Mouse (Mus musculus): ENCODE measurements around the gene Akr1c18.

GRCm38 (mm10) chr13:4183116-4183515 lies 32.7 kb upstream of the Akr1c18 start:
- TF ChIP-seq CTCF (IDR thresholded peaks at IDR 0.05; ENCODE audit: control insufficient read depth, insufficient read depth, insufficient replicate concordance, low read depth, low read length) (no peak), POLR2A (IDR thresholded peaks at IDR 0.05; ENCODE audit: control insufficient read depth, low read depth, low read length) (no peak)

All from testis, adult 2 months (tissue).